Mouse (Mus musculus) spleen, postnatal 14 days (tissue): ENCODE measurements around the gene Trem2.
"Not testable (repeated sequence)": the region's sequence is repeated elsewhere in the genome, so short reads cannot be mapped to it uniquely, and the experiment has no call there.

Experiments
- DNase-seq, 2 experiments: peaks; one replicate each; pipeline ENCODE4 v3.0.0; 2021 to 2022; ENCODE audit warnings: low spot score in 2 of 2

Trem2 gene

DNA sequence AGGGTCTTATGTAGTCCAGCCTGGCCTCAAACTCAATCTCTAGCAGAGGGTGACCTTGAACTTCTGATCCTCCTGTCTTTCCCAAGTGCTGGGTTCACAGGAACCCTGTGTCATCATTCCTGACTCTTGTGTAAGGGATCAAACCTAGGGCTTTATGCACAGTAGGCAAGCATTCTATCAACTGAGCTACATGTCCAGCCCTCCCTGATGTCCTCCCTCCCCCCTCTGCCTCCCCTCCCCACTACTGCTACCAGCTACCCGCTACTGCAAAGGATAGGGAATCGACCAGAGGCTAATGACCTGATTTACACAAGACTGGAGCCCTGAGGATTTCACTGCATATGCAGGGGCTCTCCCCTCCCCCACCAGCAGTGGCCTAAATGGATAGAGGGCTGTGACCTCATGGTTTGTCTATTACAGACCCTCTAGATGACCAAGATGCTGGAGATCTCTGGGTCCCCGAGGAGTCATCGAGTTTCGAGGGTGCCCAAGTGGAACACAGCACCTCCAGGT is 4.5 kb downstream of the Trem2 start:
- DNase-seq: no peak

DNA sequence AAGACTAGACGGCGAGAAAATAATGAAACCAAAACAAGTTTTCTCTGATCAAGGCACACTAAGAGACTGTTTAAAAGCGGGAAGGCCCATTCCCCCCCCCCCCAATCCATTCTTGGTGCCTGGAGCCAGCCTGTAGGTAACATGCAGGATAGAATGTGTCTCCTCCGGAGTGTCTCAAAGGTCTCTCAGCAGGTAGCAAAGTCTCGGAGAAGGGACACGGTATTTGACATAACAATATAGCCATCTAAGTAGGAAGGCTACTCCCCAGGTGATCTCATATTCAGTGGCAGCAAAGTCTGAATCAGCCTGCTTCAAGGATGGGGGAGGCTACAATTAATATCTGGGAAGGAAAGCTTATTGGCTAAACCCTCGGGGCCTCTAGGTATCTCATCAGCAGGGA is 6.8 kb downstream of the Trem2 start:
- not testable (repeated sequence) for DNase-seq

GRCm38 (mm10) chr17:48355822-48356221 is 9.6 kb downstream of the Trem2 start:
- no peak for DNase-seq

GRCm38 (mm10) chr17:48357892-48358291 is 11.7 kb downstream of the Trem2 start:
- no peak for DNase-seq

DNA sequence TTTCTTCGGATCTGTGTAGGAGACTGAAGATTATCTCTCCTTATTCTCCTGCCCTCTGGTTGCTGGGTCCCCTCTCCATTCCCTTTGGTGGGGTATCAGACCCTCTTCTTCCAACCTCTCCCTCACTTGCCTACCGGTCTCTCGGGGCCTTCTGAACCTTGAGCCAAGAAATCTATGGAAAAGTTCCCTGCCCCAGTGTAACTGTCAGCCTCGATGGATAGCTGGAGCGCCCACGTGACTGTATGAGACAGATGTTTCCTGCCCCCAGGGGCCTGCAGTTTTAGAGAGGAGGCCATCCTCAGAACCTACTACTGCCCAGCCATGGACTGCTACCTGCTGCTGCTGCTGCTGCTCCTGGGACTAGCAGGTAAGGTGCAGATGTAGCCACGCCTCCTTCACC is 13.4 kb downstream of the Trem2 start, which contains the start of gene Treml1:
Gene Treml1 (plus strand): TSS at position 301 of the 400 bp plus-strand sequence.
- no peak for DNase-seq

- no peak for DNase-seq
Measured at GRCm38 (mm10) chr17:48360462-48360861, 14.3 kb downstream of the Trem2 start.

GRCm38 (mm10) chr17:48362346-48362745 is 16.1 kb downstream of the Trem2 start:
- no peak for DNase-seq

DNA sequence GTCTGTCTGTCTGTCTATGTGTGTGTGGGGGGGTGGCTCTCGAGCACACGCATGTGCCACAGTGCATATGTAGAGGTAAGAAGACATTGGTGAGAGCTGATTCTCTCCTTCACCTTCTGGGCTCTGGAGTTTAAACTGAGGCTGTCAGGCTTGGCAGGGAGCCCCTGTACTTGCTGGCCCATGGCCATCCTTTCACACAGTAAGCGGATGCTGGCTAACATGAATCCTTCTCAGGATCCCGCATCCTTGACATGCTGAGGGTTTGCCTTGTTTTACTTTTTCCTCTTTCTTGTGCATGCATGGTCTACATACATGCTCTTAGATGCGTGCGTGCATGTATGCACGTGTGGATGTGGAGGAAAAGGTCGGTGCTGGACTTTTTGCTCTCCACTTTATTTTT is 16.8 kb downstream of the Trem2 start:
- no peak for DNase-seq

DNA sequence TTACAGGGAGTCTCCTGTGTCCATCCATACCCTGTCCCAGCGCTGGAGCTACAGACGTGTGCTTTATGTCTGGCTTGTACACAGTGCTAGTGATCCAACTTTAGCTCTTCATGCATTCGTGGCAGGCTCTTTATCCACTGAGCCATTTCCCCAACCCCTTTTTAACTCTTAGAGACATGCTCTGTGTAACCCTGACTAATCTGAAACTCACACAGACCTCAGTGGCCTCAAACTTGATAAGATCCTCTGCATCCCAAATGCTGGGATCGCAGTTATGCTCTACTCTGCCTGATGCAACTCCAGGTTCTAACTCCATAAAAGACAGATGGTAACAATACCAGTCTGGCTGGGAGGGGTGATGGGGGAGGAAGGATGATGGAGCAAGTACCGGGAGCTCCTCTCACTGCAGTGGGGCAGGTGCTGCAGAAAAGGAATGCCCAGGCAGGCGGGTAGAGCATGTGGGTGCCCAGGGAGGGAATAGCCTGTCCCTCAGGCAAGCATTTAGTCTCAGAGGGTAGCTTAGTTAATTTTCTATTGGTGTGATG is 17.3 kb downstream of the Trem2 start:
- DNase-seq: no peak

- no peak for DNase-seq
Measured at GRCm38 (mm10) chr17:48365511-48366155, 19.4 kb downstream of the Trem2 start.

DNA sequence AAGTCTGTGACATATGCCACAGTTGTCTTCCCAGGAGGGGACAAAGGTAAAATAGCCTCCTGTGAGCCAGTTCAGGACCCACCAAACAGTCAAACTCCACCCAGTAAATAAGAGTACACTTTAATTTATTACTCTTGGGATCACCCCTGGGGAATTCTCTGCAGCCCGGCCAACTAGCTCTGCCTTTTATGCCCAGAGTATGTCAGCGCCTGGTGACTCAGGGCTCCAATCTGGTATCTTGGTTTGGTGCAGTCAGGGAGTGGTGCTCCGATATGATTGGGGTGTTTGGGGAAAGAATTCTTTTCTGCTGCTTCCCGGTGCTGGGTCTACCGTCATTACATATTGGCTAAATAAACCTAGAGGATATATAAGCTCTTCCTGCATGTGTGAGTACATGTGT is 20.6 kb downstream of the Trem2 start:
- no peak for DNase-seq

GRCm38 (mm10) chr17:48371621-48372020 is 25.4 kb downstream of the Trem2 start:
- no peak for DNase-seq

- DNase-seq: no peak
Measured at GRCm38 (mm10) chr17:48372987-48373386, 26.8 kb downstream of the Trem2 start.

DNA sequence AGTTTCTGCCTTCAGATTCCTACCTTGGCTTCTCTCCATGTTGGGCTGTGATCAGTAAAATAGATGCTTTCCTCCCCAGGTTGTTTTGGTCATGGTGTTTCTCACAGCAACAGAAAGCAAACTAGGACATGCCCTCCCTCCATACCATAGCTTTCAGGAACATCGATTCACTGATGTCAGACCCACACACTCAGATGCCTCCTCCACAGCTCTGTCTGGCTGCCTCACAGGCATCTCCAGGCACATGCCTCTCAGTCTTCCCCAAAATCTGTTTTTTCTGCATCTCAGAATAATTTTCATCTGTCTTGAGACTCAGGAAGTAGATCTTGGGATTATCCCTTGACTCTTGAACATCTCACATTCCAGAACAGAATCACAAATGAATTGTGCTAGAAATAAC is 29.9 kb downstream of the Trem2 start:
- DNase-seq: no peak

- no peak for DNase-seq
Measured at GRCm38 (mm10) chr17:48379050-48379449, 32.8 kb downstream of the Trem2 start.

- no peak for DNase-seq
Measured at GRCm38 (mm10) chr17:48385786-48386461, 39.7 kb downstream of the Trem2 start.

GRCm38 (mm10) chr17:48388666-48389065 is 42.5 kb downstream of the Trem2 start:
- DNase-seq: no peak

DNA sequence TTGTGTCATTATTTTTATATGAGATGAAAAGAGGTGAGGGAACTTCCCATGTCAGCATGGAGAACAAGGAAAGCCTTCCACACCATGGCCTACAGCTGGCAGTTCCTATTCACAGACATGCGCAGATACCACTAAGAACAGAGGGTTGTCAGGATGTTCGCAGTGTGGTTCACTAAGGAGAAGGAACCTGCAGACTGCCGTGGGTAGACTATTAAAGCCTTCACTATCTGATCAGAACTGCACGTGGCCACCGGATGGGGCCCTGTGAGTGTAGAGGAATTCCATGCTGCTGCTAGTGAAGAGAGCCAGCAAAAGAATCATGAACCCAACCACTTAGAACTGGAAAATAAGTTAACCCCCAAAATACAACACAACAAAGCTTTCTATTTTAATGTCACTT is 43.2 kb downstream of the Trem2 start:
- no peak for DNase-seq

DNA sequence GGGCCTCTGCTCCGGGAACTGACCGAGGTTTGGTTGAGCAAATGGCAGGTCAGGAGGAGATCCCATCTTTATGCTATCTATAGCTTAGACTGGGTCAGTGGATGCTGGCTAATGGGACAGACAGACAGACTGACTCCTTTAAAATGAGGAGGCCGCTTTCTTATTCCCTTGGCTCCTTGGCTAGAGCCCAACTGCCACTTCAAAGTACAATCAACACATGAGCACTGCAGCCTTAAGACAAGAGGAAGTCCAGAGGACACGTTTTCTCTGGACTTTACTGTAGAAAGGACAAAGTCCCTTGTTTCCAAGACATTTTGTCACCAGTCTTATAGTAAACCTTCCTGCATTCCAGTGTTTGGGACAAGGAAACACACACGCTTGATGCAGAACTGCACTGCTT is 45.2 kb downstream of the Trem2 start:
- DNase-seq: no peak

DNA sequence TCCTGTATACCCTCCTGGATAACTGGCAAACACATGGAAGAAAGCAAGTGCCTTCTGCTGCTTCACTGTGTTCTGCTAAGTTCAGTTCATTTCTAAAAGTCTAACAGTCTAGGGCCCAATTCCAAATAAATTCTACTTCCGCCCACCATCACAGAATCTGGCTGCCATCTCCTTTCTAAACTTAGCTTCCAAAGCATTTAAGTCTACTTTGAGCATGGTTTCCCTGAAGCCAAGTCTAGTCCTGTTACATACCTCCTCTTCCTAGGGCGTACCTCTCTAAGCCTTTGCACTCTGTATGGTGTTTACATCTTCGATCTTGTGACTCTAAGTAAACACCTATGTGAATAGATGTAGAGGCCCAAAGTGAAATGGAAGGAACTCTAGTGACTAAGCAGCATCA is 46.4 kb downstream of the Trem2 start:
- no peak for DNase-seq

DNA sequence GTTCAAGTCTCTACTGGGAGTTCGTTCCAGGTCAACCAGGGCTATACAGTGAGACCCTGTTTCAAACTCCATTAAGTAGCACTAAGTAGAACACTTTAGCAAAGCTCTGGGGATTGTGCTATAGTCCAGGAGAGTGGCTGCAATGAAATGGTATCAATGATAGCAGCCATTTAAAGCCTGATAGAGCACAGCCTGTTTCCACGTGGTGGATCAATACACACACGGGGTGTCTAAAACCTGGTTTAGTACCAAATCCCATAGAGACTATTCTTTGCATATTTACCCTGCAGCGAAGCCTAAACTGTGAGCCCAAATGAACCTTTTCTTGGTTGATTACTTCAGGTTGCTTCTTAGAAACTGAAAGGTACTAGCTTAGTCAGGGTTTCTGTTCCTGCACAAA is 55.5 kb downstream of the Trem2 start:
- no peak for DNase-seq

DNA sequence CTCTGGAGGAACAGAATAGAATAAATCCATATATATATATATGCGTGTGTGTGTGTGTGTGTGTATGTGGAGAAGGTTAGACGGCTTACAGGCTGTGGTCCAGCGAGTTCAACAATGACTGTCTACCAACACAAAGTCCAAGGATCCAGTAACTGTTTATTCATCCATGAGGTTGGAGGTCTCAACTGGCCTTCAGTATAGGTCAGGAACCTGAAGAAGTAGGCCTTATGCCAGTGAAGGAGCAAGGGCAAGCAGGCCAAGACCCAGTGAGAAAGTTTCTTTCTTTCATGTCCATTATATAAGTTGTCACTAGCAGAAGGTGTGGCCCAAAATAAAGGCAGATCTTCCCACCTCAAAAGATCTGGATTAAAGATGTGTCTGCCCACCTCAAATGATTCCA is 56.5 kb downstream of the Trem2 start:
- DNase-seq: no peak
